Mouse (Mus musculus): ENCODE measurements around the gene Rbak. TPM values are rescaled to one million over a fixed set of nuclear protein-coding genes. Genes with fewer than 3 reads are reported as not detected.
"Not testable (repeated sequence)": the region's sequence is repeated elsewhere in the genome, so short reads cannot be mapped to it uniquely, and the experiment has no call there.

The Rbak gene
- polyA plus RNA-seq, 1 experiment from 2014 or later = 13.4 TPM

GRCm38 (mm10) chr5:143175970-143176369 lies 4.6 kb downstream of the Rbak start:
- H3K4me1 ChIP-seq = peaks cover 20% of the 10 kb centered on the region
- no peak for DNase-seq (ENCODE audit: low spot score)
- peaks cover 77% of the 10 kb centered on the region for H3K36me3 ChIP-seq
- no peak overlapping the region for H3K4me3 ChIP-seq
- no peaks in the 10 kb centered on the region for H3K27me3 ChIP-seq (ENCODE audit: low read depth, poor library complexity, severe bottlenecking)
- H3K9me3 ChIP-seq (replicated peaks) = peaks cover 11% of the 10 kb centered on the region
- H3K27ac ChIP-seq (replicated peaks) = no peak overlapping the region
- WGBS = 94% methylated on average over 4 of the region's 4 CpGs

GRCm38 (mm10) chr5:143165508-143166070 lies 15.0 kb downstream of the Rbak start:
- Histone ChIP-seq H3K9me3 (replicated peaks) (no peaks in the 10 kb centered on the region), H3K4me1 (peaks cover 4% of the 10 kb centered on the region; the same call in 1 of the 2 replicates), H3K4me3 (0 out of 2 replicates have a peak overlapping the region, but pooled peaks have one; percentile 7), H3K36me3 (no peaks in the 10 kb centered on the region), H3K27me3 (ENCODE audit: low read depth, poor library complexity, severe bottlenecking) (peaks cover 10% of the 10 kb centered on the region; the same call in 1 of the 2 replicates), H3K27ac (replicated peaks) (no peak overlapping the region)
- DNase-seq (ENCODE audit: low spot score) = no peak
- 13% methylated on average over 18 of the region's 18 CpGs for WGBS

- peaks cover 15% of the 10 kb centered on the region for H3K9me3 ChIP-seq (replicated peaks)
- no peak for DNase-seq (ENCODE audit: low spot score)
- no peak overlapping the region for H3K4me3 ChIP-seq
- H3K27ac ChIP-seq (replicated peaks) = no peak overlapping the region
- H3K27me3 ChIP-seq (ENCODE audit: low read depth, poor library complexity, severe bottlenecking) = peaks cover 46% of the 10 kb centered on the region
- H3K4me1 ChIP-seq = peaks cover 5% of the 10 kb centered on the region
- H3K36me3 ChIP-seq = no peaks in the 10 kb centered on the region
- 87% methylated on average over 3 of the region's 3 CpGs for WGBS
Observed at GRCm38 (mm10) chr5:143155534-143155933, 25.0 kb downstream of the Rbak start.

GRCm38 (mm10) chr5:143153756-143154155 lies 26.8 kb downstream of the Rbak start:
- no peak overlapping the region for H3K27ac ChIP-seq (replicated peaks)
- no peaks in the 10 kb centered on the region for H3K36me3 ChIP-seq
- peaks cover 5% of the 10 kb centered on the region for H3K4me1 ChIP-seq
- no peak overlapping the region for H3K4me3 ChIP-seq
- no peak for DNase-seq (ENCODE audit: low spot score)
- 92% methylated on average over 10 of the region's 10 CpGs for WGBS
- peaks cover 26% of the 10 kb centered on the region for H3K9me3 ChIP-seq (replicated peaks)
- H3K27me3 ChIP-seq (ENCODE audit: low read depth, poor library complexity, severe bottlenecking) = peaks cover 36% of the 10 kb centered on the region

GRCm38 (mm10) chr5:143150044-143150443 lies 30.5 kb downstream of the Rbak start:
- 89% methylated on average over 2 of the region's 2 CpGs for WGBS

GRCm38 (mm10) chr5:143149536-143149935 lies 31.0 kb downstream of the Rbak start:
- no peak overlapping the region for H3K4me3 ChIP-seq
- no peaks in the 10 kb centered on the region for H3K36me3 ChIP-seq
- no peaks in the 10 kb centered on the region for H3K27me3 ChIP-seq (ENCODE audit: low read depth, poor library complexity, severe bottlenecking)
- H3K27ac ChIP-seq (replicated peaks) = no peak overlapping the region
- H3K9me3 ChIP-seq (replicated peaks) = peaks cover 26% of the 10 kb centered on the region
- WGBS = 87% methylated on average over 2 of the region's 2 CpGs
- DNase-seq (ENCODE audit: low spot score) = no peak
- H3K4me1 ChIP-seq = no peaks in the 10 kb centered on the region

More at GRCm38 (mm10) chr5:143150044-143150443, 30.5 kb downstream of the Rbak start:
- Histone ChIP-seq H3K9me3 (replicated peaks) (peaks cover 26% of the 10 kb centered on the region), H3K36me3 (no peaks in the 10 kb centered on the region), H3K27me3 (ENCODE audit: low read depth, poor library complexity, severe bottlenecking) (no peaks in the 10 kb centered on the region), H3K27ac (replicated peaks) (no peak overlapping the region), H3K4me3 (no peak overlapping the region), H3K4me1 (no peaks in the 10 kb centered on the region)
- DNase-seq (ENCODE audit: low spot score) = no peak

GRCm38 (mm10) chr5:143148661-143149060 lies 31.9 kb downstream of the Rbak start:
- no peaks in the 10 kb centered on the region for H3K36me3 ChIP-seq
- H3K4me3 ChIP-seq = no peak overlapping the region
- no peaks in the 10 kb centered on the region for H3K27me3 ChIP-seq (ENCODE audit: low read depth, poor library complexity, severe bottlenecking)
- no peaks in the 10 kb centered on the region for H3K4me1 ChIP-seq
- WGBS = 89% methylated on average over 5 of the region's 5 CpGs
- peaks cover 26% of the 10 kb centered on the region for H3K9me3 ChIP-seq (replicated peaks)
- no peak overlapping the region for H3K27ac ChIP-seq (replicated peaks)
- DNase-seq (ENCODE audit: low spot score) = no peak

GRCm38 (mm10) chr5:143147481-143147880 lies 33.1 kb downstream of the Rbak start, which contains the start of gene Olfr718-ps1:
Olfr718-ps1 (minus strand) TSS chr5:143147581.
- Histone ChIP-seq H3K27me3 (ENCODE audit: low read depth, poor library complexity, severe bottlenecking) (no peaks in the 10 kb centered on the region), H3K36me3 (no peaks in the 10 kb centered on the region), H3K4me1 (no peaks in the 10 kb centered on the region), H3K27ac (replicated peaks) (no peak within 1 kb of the TSS), H3K4me3 (no peak within 1 kb of the TSS), H3K9me3 (replicated peaks) (peaks cover 26% of the 10 kb centered on the region)
- whole genome bisulfite sequencing = 77% methylated on average over 3 of the region's 3 CpGs
- DNase-seq (ENCODE audit: low spot score) = no peak

GRCm38 (mm10) chr5:143137580-143137979 lies 43.0 kb downstream of the Rbak start:
- no peak for DNase-seq (ENCODE audit: low spot score)
- no peaks in the 10 kb centered on the region for H3K36me3 ChIP-seq
- WGBS = 87% methylated on average over 13 of the region's 13 CpGs

GRCm38 (mm10) chr5:143135042-143135441 lies 45.5 kb downstream of the Rbak start:
- Histone ChIP-seq H3K27me3 (ENCODE audit: low read depth, poor library complexity, severe bottlenecking) (no peaks in the 10 kb centered on the region), H3K27ac (replicated peaks) (no peak overlapping the region), H3K4me1 (no peaks in the 10 kb centered on the region), H3K36me3 (no peaks in the 10 kb centered on the region), H3K9me3 (replicated peaks) (no peaks in the 10 kb centered on the region), H3K4me3 (no peak overlapping the region)
- DNase-seq (ENCODE audit: low spot score) = no peak
- 94% methylated on average over 7 of the region's 7 CpGs for WGBS

More at GRCm38 (mm10) chr5:143137580-143137979, 43.0 kb downstream of the Rbak start:
- H3K4me1 ChIP-seq = no peaks in the 10 kb centered on the region
- no peaks in the 10 kb centered on the region for H3K9me3 ChIP-seq (replicated peaks)
- no peaks in the 10 kb centered on the region for H3K27me3 ChIP-seq (ENCODE audit: low read depth, poor library complexity, severe bottlenecking)
- no peak overlapping the region for H3K27ac ChIP-seq (replicated peaks)
- H3K4me3 ChIP-seq = no peak overlapping the region

GRCm38 (mm10) chr5:143134216-143135010 lies 46.2 kb downstream of the Rbak start:
- not testable (repeated sequence) for DNase-seq (ENCODE audit: low spot score); H3K27ac ChIP-seq (replicated peaks); H3K36me3 ChIP-seq; H3K4me3 ChIP-seq; H3K9me3 ChIP-seq (replicated peaks); H3K27me3 ChIP-seq (ENCODE audit: low read depth, poor library complexity, severe bottlenecking); H3K4me1 ChIP-seq
- 79% methylated on average over 4 of the region's 6 CpGs for WGBS

- Histone ChIP-seq H3K36me3 (no peaks in the 10 kb centered on the region), H3K9me3 (replicated peaks) (peaks cover 7% of the 10 kb centered on the region), H3K27me3 (ENCODE audit: low read depth, poor library complexity, severe bottlenecking) (no peaks in the 10 kb centered on the region), H3K4me1 (no peaks in the 10 kb centered on the region), H3K4me3 (no peak overlapping the region), H3K27ac (replicated peaks) (no peak overlapping the region)
- WGBS = 84% methylated on average over 13 of the region's 13 CpGs
- DNase-seq (ENCODE audit: low spot score) = no peak
Observed at GRCm38 (mm10) chr5:143132935-143133514, 47.5 kb downstream of the Rbak start.

GRCm38 (mm10) chr5:143130342-143130741 lies 50.2 kb downstream of the Rbak start:
- DNase-seq (ENCODE audit: low spot score) = no peak
- 91% methylated on average over 7 of the region's 7 CpGs for WGBS
- H3K27me3 ChIP-seq (ENCODE audit: low read depth, poor library complexity, severe bottlenecking) = no peaks in the 10 kb centered on the region

More at GRCm38 (mm10) chr5:143130342-143130741, 50.2 kb downstream of the Rbak start:
- Histone ChIP-seq H3K4me1 (peaks cover 5% of the 10 kb centered on the region), H3K4me3 (no peak overlapping the region), H3K36me3 (no peaks in the 10 kb centered on the region), H3K27ac (replicated peaks) (no peak overlapping the region), H3K9me3 (replicated peaks) (peaks cover 7% of the 10 kb centered on the region)
